Mouse (Mus musculus) cerebral cortex, adult 2 months (tissue): ENCODE results near the gene Tm6sf2.

Source experiments
- WGBS: fragments of 180-500 bp; shearing (Covaris S2); methylation state at CpG from one replicate; pipeline ENCODE4 v1.1.7; 2018; 5-methylcytosine and 5-hydroxymethylcytosine counted together

Tm6sf2 gene

DNA sequence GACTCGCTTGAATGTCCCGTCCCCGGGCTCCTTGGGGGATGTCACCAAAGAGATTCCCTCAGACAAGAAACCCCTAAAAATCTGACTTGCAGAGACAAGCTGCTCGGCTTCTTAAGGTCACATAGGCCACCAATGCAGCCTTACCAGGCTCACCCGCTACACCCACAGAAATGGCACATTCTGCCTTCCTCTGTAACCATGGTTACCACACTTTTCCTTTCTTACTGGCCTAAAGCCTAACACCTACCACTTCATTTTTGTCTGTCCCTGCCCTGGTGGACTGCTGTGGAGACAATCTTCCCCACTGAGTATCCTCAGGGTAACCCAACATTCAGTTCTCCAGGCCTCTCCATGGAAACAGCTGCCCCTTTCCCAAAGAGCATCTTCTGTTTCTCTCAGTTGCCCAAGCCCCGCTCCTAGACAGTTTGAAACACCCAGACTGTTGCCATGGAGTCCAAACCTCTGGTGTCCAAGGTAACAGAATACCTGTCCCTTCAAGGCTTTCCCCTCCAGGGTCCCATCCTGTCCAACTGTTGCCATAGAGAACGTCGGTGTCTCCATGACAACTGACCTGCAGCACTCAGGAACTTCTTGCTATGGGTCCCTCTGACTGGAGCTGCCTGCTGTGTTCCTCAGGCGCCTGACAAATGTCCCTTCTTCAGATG, 16.7 kb downstream of the Tm6sf2 start:
- WGBS: 47% methylated on average over 9 of the region's 9 CpGs

DNA sequence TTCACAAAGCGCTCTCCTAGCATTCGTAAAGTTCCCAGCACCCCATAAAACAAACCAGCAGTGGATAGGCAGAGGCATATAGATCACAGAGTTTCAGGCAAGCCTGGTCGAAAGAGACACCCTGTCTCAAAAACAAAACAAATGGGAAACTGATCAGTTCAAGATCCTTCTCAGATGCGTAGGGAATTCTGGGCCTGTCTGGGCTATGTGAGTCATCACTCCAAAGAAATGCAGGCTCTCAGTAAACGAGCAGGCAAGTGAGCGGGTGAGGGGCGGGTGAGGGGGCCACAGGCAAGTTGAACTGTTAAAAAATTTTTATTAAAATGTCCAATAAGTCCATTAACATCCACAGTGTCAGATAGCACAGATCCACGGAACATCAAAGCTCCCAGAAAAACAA, 20.1 kb downstream of the Tm6sf2 start:
- 53% methylated on average over 8 of the region's 8 CpGs for WGBS

DNA sequence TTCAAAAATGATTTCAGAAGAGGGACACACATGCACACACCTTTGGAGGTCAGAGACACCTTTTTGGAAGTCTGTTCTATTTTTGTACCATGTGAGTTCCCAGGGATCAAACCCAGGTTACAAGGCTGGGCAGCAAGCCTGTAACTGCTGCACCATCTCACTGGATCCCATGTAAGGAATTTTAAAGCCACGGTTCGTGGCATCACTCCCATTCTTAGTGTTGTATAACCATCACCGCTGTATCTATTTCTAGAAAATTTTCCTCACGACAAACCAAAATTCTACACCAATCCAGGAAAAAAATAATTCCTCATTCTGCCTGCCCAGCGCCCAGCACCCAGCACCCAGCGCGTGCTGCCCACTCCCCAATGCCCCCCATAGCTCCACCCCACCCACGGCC, 26.6 kb downstream of the Tm6sf2 start:
- WGBS: 33% methylated on average over 8 of the region's 8 CpGs

DNA sequence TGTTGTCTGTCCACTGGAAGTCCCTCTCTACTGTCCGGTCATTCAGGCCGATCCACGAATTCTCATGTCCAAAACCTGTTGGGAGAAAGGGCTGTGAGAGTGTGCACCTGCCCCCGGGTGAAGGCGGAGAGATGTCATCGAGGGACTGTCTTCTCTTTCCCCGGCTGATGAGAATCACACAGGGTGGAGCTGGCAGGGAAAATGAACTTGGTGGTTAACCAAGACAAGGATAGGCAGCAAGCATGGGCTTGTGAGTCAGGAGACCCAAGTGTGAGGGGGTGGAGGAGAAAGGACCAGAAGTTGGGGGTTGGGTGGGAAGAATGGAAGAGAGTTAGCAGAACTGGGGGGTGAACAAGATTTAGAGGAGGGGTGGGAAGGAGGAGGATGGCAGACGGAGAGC, 27.5 kb downstream of the Tm6sf2 start:
- WGBS: 60% methylated on average over 8 of the region's 8 CpGs

DNA sequence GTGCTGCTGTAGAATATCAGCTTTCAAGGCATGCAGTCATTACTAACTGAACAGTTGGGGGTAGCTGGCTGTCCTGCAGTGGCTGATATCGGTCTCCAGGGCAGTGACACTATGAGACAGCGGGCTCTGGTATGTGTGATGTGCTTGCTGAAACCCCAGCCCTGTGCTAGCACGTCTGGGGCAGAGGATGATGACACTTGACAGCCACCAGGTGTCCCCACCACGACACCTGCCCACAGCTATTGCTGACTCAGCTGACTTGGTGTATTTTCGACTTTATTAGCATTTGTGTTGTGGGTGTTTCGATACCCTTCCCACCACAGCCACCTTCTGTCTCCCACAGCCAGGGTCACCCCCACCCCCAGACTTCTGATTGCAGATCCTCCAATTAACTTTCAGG, 31.8 kb downstream of the Tm6sf2 start:
- 12% methylated on average over 6 of the region's 6 CpGs for WGBS

DNA sequence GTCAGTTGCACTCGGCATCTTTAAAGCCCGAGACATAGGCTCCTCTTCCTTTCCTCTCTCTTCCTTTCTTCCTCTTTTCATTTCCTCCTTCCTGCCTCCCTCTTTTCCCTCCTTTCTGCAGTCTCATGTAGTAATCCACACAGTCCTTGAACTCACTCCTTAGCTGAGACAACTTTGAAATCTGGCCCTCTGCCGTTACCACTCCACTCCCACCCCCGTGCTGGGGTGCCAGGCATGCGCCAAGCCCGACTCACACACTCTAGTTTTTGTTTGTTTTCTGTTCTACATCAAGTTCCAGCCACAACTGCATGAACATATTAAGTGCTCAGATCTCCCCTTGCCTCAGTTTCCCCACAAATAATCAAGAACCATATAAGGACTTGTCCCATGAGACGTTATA, 32.2 kb downstream of the Tm6sf2 start:
- WGBS: 25% methylated on average over 7 of the region's 7 CpGs

DNA sequence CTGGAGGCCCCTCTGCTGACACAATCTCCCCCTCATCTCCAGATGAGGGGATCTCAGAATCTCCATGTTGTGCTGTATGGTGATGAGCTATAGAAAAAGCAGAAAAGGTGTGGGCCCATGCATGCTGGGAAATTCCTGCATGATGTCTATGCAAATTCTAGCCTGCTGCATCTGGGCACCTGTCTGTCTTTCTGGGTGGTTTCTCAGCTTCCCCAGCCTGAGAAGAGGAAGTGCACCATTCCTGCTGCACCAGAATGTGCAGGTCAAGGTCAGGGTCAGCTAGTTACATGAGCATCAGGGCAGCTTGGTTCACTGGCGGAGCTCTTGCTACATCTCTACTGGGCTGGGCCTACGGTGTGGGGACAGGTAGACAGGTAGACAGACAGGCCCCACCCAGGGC, 37.7 kb downstream of the Tm6sf2 start:
- 95% methylated on average over 2 of the region's 2 CpGs for WGBS

DNA sequence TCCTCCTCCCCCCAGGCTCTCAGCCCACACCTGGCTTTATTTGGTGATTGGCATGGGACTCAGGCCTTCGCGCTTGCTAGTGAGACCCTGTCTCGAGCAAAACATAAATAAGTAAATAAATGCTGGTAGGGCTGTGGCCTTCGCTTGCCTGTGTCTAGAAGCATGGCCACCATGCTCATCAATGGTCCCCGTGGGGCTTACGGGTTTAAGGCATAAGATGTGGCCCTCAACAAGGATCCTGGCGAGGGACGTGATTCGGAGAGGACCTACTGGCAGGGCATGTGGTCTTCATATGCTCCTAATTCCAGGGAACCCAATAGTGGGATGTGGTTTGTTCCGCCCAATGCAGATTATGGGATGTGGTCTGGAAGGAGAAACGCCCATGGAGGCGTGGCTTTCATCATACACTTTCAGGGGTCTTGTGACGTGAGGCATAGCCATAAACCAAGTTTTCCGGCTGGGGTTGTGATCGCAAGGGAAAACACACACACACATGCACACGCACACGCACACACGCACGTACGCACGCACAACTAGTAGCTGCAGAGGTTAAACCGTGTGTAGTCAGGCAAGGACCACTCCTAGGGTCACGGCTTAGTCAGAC, 38.6 kb downstream of the Tm6sf2 start:
- WGBS: 69% methylated on average over 23 of the region's 23 CpGs

DNA sequence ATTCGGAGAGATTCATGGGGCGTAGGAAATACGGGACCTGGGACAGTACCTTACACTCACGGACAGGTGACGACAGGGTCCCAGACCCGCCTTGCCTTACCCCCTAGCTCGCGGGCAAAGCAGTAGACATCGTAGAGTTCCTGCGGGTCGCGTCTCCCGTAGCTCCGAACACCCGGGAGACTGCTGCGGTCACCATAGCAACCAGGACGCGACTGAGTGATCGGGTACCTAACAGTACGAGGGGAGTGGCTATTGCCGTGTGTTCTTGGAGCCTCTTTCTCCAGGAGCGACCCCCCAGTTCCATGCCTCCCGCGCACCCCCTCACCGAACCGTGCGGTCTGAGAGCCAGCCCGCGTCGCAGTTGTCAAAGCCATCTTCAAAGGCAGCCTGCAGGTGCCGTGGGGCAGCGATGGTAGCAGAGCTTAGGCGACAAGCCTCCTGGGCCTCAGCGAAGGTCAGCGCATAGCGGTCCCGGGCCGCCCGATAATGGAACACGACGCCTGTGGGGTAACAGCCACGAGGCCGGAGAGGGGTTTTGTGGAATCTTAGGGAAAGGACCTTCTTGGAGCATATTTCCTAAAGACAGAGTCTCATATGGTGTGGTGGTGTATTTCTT, 39.8 kb downstream of the Tm6sf2 start:
- 27% methylated on average over 43 of the region's 43 CpGs for WGBS

DNA sequence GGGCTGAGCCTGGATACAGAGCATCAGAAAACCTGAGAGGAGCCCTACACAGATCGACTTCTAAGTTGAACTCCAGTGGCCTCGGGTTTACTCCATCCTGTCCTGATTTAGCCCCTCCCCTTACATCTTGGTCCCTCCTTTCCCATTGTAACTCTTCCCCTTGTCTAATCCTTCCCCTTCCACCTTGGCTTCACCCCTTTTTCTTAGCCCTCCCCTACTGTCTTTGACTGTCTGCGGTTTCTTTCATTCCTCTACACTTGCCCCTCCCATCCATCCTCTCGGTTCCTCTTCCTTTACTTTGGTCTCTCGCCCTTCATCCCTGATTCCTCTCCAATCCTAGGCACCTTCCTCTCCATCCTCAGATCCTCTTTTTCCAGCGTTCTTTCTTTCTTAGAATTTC, 41.8 kb downstream of the Tm6sf2 start:
- WGBS: 29% methylated on average over 6 of the region's 6 CpGs

DNA sequence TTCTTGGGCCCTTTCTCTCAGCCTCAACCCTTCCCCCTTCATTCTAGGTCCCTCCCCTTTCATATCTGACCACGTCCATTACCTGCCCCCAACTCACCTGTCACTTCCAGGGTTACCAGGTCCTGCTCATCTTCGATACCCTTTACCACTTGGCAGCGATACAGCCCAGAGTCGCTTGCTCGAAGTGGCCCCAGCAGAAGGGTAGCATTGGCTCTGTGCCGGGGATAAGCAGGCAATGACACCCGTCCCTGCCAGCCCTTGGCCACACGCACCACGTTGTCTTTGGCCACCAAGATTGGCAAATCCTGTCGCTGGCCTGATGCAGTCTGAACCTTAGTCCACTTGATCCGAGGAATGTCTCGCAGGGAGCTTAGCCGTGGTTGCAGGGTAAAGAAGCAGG, 42.2 kb downstream of the Tm6sf2 start:
- 58% methylated on average over 13 of the region's 13 CpGs for WGBS

DNA sequence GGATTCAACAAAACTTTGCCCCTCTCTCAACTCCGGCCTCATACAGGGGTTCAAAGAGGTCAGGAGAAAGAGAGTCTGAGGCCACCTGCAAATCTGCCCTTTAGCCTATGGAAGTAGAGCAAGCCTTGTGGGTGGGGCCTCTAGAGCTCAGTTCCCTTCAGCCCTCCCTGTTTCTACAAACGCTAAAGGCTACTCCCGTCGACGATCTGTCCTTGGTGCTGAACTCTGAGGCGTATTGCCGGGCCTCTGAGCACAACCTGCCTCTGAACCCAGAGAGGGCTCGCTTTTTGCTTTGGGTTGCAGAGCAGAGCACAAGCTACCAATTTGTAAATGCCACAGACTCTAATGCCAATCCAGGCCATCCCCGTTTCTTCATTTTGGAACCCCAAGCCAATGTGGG, 44.9 kb downstream of the Tm6sf2 start:
- 19% methylated on average over 9 of the region's 9 CpGs for WGBS

DNA sequence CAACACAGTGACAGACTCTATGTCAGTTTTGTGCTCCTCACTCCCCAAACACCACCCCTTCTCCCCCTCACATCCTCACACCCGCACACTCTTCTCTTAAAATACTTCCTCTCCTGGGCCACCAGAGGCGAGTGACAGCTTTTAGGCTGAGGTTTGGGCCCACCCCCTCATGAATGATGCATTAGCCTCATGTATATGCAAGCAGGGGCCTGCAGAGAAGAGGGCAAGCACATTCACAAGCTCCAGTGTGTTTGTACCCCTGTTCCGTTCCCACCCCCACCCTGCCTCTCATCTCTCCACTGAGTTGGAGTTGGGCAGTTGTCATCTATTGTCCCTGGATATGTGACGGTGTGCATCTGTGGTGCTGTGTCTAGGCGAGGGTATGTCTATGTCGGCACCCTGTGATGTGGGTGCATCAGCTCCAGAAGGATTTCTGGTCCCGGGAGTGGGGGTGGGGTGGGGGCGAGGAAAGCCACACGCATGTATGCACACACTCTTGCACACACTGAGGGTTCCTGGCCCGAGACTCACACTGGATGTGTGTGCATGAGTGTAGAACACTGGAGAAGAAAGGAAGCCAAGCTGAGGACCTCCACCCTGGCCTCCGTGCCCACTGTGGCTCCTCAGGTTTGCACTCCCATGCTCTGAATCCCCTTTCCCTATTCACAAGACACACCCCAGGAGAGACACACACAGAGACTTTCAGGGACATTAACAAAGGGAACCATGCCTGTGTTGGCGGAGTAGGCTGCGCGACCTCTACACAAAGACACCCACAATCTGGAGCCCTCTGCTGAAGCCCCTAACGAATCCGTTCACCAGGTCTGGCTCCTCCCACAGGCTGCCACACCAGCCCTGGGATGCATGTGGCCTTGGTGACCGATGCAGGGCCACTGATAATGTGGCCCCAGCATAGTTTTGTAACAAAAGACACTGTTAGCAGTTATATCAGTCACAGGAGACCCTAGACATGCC, 46.3 kb downstream of the Tm6sf2 start:
- 4% methylated on average over 17 of the region's 17 CpGs for WGBS

DNA sequence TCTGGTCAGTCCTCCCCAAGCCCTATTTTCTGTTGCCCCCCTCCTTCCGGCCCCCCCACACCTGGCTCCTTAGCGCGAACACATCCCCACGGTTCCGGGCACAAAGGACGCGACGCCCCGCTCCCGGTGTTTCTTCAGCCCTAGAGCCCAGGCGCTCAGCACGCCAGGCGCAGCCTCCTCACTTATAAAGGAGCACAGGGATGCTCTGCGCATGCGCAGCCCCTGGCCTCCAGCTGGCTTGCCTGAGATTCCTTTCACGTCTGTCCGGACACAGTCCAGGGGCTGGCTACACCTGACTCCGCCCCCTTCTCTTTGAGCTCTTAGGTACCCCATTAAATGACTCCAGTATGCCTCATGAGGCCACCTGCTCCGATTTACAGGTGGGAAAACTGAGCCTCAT, 47.9 kb downstream of the Tm6sf2 start, which contains the start of gene Ncan:
TSS of gene Ncan (minus strand) at position 207 of the 400 bp plus-strand sequence.
- WGBS: under 1% methylated on average over 19 of the region's 19 CpGs

DNA sequence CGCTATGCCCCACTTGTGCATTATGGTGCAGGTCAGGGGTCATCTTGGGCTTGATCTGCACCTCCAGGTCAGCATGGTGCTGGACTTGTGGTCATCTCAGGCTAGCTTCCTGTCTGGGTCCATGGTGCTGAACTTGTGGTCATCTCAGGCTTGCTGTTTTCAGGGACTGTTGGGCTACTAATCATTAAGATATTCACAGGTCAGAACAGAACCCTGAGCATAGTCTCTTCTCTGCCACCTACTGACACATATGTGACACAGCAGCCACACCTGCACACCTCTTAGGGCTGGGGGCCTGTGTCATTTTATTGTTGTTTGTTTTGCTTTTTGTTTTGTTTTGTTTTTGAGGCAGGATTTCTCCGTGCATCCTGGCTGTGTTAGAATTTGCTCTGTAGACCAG, 50.1 kb downstream of the Tm6sf2 start:
- 67% methylated on average over 2 of the region's 2 CpGs for WGBS

DNA sequence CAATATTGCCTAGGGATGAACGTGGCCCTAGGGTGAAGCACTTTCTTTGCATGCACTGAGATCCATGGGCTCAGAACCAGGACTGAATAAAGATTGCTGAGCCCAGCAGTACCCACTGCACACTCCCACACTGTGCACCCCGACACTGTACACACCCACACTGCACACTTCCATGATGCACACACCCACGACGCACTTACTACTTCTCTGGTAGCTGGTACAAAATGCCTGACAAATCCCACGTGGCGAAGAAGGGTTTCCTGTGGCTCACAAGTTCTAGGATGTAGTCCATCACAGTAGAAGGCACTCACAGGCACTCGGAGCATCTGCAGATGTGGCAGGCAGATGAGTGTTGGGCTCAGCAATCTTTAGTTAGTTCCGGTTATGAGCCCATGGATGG, 52.3 kb downstream of the Tm6sf2 start:
- 51% methylated on average over 8 of the region's 8 CpGs for WGBS

DNA sequence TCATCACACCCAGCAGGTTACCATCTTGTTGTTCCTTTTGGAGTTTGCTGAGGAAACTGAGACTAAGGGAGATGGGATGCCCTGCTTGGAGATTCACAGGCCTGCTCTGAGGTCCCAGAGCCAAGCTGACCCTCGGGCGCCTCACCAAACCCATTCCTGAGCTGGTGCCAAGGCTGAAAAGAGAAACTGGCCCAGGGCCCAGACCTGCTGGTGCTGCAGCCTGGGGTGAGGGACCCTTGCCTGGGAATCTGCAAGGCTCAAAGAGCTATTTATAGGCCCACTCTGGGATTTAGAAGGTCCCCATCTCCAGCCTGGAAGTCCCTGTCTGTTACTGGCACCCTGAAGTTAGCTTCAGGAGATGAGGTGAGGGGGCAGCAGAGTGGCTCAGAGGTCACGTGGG, 55.7 kb downstream of the Tm6sf2 start:
- WGBS: 50% methylated on average over 3 of the region's 3 CpGs

DNA sequence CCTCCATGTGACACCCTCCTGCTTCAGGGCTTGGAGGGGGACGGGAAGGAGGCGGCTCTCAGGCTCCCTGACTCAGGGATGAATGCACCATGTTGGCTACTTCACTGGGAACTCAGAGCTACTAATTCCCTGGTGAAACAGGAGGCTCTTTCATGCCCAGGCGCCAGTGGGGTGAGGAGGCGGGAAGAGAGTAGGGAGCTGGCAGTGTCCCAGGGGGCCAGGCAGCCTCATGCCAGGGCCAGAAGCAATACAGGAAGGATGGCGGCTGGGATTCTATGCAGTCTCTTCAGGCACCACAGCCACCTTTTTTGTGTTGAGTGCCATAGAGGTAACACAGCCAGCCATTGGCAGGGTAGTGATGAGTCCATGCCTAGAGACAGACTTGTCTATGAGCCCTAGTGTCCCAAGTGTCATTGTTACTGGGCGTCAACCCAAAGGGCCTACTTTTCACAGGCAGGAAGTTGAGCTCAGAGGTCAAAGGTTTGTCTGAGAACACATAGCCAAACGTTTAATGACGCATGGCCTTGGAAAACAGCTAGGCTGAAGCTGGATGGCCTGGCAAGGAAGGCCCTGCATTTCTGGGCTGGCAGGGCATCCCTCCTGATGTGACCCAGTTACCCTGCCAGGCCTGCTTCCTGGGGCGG, 56.7 kb downstream of the Tm6sf2 start:
- 39% methylated on average over 9 of the region's 9 CpGs for WGBS
